Mouse (Mus musculus) hindbrain, embryonic 15.5 days (tissue): Measurements from ENCODE around the gene Lrch1. TPM values are rescaled to one million over a fixed set of nuclear protein-coding genes. Genes with fewer than 3 reads are reported as not detected.

Source experiments
- ATAC-seq: fragments of 200-750 bp; cut with Nextera tagmentation; 2 replicates; pipeline ENCODE4 v1.8.0; 2017; ENCODE audit warnings: low read depth, moderate number of reproducible peaks, moderate TSS enrichment; ENCODE audit not compliant: low FRiP score
- H3K27ac ChIP-seq: fragments of 300-500 bp; sonication (generic); replicated peaks from 2 replicates; pipeline ENCODE4 v1.5.1; 2015; ENCODE audit warnings: mild to moderate bottlenecking, inconsistent platforms
- H3K27me3 ChIP-seq: fragments of 300-500 bp; sonication (generic); 2 replicates; pipeline ENCODE4 v1.6.1; 2015; ENCODE audit warnings: control low read depth, inconsistent platforms
- H3K36me3 ChIP-seq: fragments of 300-500 bp; sonication (generic); 2 replicates; pipeline ENCODE4 v1.6.1; 2015; ENCODE audit warnings: control low read depth, inconsistent platforms
- H3K4me1 ChIP-seq: fragments of 300-500 bp; sonication (generic); replicated peaks from 2 replicates; pipeline ENCODE4 v1.6.1; 2015; ENCODE audit warnings: control low read depth, inconsistent platforms
- H3K4me2 ChIP-seq: fragments of 300-500 bp; sonication (generic); 2 replicates; pipeline ENCODE4 v1.6.1; 2015; ENCODE audit warnings: moderate library complexity, mild to moderate bottlenecking, inconsistent platforms
- H3K4me3 ChIP-seq: fragments of 300-500 bp; sonication (generic); 2 replicates; pipeline ENCODE4 v1.5.1; 2015; ENCODE audit warnings: mild to moderate bottlenecking, inconsistent platforms
- H3K9ac ChIP-seq: fragments of 300-500 bp; sonication (generic); 2 replicates; pipeline ENCODE4 v1.6.1; 2015; ENCODE audit warnings: inconsistent platforms
- H3K9me3 ChIP-seq: fragments of 300-500 bp; sonication (generic); 2 replicates; pipeline ENCODE4 v1.6.1; 2016; ENCODE audit warnings: control low read depth, inconsistent platforms
- WGBS: fragments of 180-500 bp; shearing (Covaris S2); methylation state at CpG from one replicate; pipeline ENCODE4 v1.1.7; 2015; 5-methylcytosine and 5-hydroxymethylcytosine counted together
- polyA plus RNA-seq: library from polyadenylated mRNA; unstranded; fragments of >200 nt; fragmentation: Nextera tagmentation; extraction: Ambion mirVana; gene quantifications from 2 replicates; pipeline ENCODE4 v1.2.1, GENCODE M21; 2015

Gene Lrch1
- polyA plus RNA-seq, 1 experiment from 2014 or later = 20.2 TPM

GRCm38 (mm10) chr14:74916691-74917090 lies 31.0 kb downstream of the Lrch1 start:
- peaks cover 33% of the 10 kb centered on the region for H3K4me1 ChIP-seq
- no peak overlapping the region for H3K4me3 ChIP-seq
- 89% methylated on average over 4 of the region's 4 CpGs for WGBS
- H3K4me2 ChIP-seq = no peak overlapping the region
- H3K36me3 ChIP-seq = no peaks in the 10 kb centered on the region
- H3K9me3 ChIP-seq = no peaks in the 10 kb centered on the region
- H3K27me3 ChIP-seq = no peaks in the 10 kb centered on the region
- H3K9ac ChIP-seq = no peak overlapping the region
- ATAC-seq = no peak
- H3K27ac ChIP-seq = no peak overlapping the region

GRCm38 (mm10) chr14:74916075-74916474 lies 31.6 kb downstream of the Lrch1 start:
- Histone ChIP-seq H3K9ac (no peak overlapping the region), H3K4me1 (peaks cover 33% of the 10 kb centered on the region), H3K27me3 (no peaks in the 10 kb centered on the region), H3K4me3 (no peak overlapping the region), H3K36me3 (no peaks in the 10 kb centered on the region), H3K4me2 (no peak overlapping the region), H3K27ac (no peak overlapping the region), H3K9me3 (no peaks in the 10 kb centered on the region)
- WGBS = 58% methylated on average over 8 of the region's 8 CpGs
- ATAC-seq = 0 out of 2 replicates have a peak, but pooled peaks have one; percentile 42

GRCm38 (mm10) chr14:74915658-74916057 lies 32.0 kb downstream of the Lrch1 start:
- H3K4me2 ChIP-seq = no peak overlapping the region
- WGBS = 68% methylated on average over 2 of the region's 2 CpGs
- H3K27ac ChIP-seq = no peak overlapping the region
- ATAC-seq = no peak
- H3K9ac ChIP-seq = no peak overlapping the region
- no peak overlapping the region for H3K4me3 ChIP-seq
- no peaks in the 10 kb centered on the region for H3K27me3 ChIP-seq
- H3K9me3 ChIP-seq = no peaks in the 10 kb centered on the region
- H3K36me3 ChIP-seq = no peaks in the 10 kb centered on the region
- peaks cover 33% of the 10 kb centered on the region for H3K4me1 ChIP-seq

- H3K27me3 ChIP-seq = no peaks in the 10 kb centered on the region
- H3K4me1 ChIP-seq = peaks cover 33% of the 10 kb centered on the region
- no peak overlapping the region for H3K4me3 ChIP-seq
- ATAC-seq = no peak
- no peak overlapping the region for H3K4me2 ChIP-seq
- no peaks in the 10 kb centered on the region for H3K9me3 ChIP-seq
- WGBS = 55% methylated on average over 9 of the region's 9 CpGs
- H3K9ac ChIP-seq = no peak overlapping the region
- H3K27ac ChIP-seq = no peak overlapping the region
- no peaks in the 10 kb centered on the region for H3K36me3 ChIP-seq
Observed at GRCm38 (mm10) chr14:74915025-74915424, 32.7 kb downstream of the Lrch1 start.

- Histone ChIP-seq H3K4me2 (no peak overlapping the region), H3K36me3 (no peaks in the 10 kb centered on the region), H3K9me3 (no peaks in the 10 kb centered on the region), H3K27me3 (no peaks in the 10 kb centered on the region), H3K4me3 (no peak overlapping the region), H3K9ac (no peak overlapping the region), H3K4me1 (peaks cover 33% of the 10 kb centered on the region), H3K27ac (no peak overlapping the region)
- 79% methylated on average over 20 of the region's 20 CpGs for WGBS
- ATAC-seq = no peak
Observed at GRCm38 (mm10) chr14:74913381-74914230, 34.1 kb downstream of the Lrch1 start.

GRCm38 (mm10) chr14:74910363-74910762 lies 37.3 kb downstream of the Lrch1 start:
- no peaks in the 10 kb centered on the region for H3K9me3 ChIP-seq
- H3K4me2 ChIP-seq = no peak overlapping the region
- H3K9ac ChIP-seq = no peak overlapping the region
- no peaks in the 10 kb centered on the region for H3K36me3 ChIP-seq
- 68% methylated on average over 5 of the region's 5 CpGs for WGBS
- ATAC-seq = no peak
- no peak overlapping the region for H3K4me3 ChIP-seq
- H3K27ac ChIP-seq = no peak overlapping the region
- H3K27me3 ChIP-seq = no peaks in the 10 kb centered on the region
- H3K4me1 ChIP-seq = peaks cover 23% of the 10 kb centered on the region

- Histone ChIP-seq H3K4me2 (no peak overlapping the region), H3K27me3 (no peaks in the 10 kb centered on the region), H3K9me3 (no peaks in the 10 kb centered on the region), H3K4me3 (no peak overlapping the region), H3K27ac (no peak overlapping the region), H3K36me3 (no peaks in the 10 kb centered on the region), H3K4me1 (peaks cover 11% of the 10 kb centered on the region), H3K9ac (no peak overlapping the region)
- ATAC-seq = no peak
- WGBS = 80% methylated on average over 8 of the region's 8 CpGs
Observed at GRCm38 (mm10) chr14:74909021-74909420, 38.7 kb downstream of the Lrch1 start.

GRCm38 (mm10) chr14:74908250-74908649 lies 39.4 kb downstream of the Lrch1 start:
- WGBS = 90% methylated on average over 6 of the region's 6 CpGs
- no peaks in the 10 kb centered on the region for H3K36me3 ChIP-seq
- peaks cover 3% of the 10 kb centered on the region for H3K4me1 ChIP-seq
- no peaks in the 10 kb centered on the region for H3K9me3 ChIP-seq
- no peak for ATAC-seq
- no peak overlapping the region for H3K27ac ChIP-seq
- no peaks in the 10 kb centered on the region for H3K27me3 ChIP-seq
- H3K9ac ChIP-seq = no peak overlapping the region
- no peak overlapping the region for H3K4me3 ChIP-seq
- no peak overlapping the region for H3K4me2 ChIP-seq

- no peak overlapping the region for H3K4me3 ChIP-seq
- no peak overlapping the region for H3K27ac ChIP-seq
Observed at GRCm38 (mm10) chr14:74907706-74908105, 40.0 kb downstream of the Lrch1 start.

GRCm38 (mm10) chr14:74905990-74906389 lies 41.7 kb downstream of the Lrch1 start:
- no peaks in the 10 kb centered on the region for H3K9me3 ChIP-seq
- WGBS = 79% methylated on average over 3 of the region's 3 CpGs
- H3K27ac ChIP-seq = no peak overlapping the region
- peaks cover 3% of the 10 kb centered on the region for H3K4me1 ChIP-seq
- no peaks in the 10 kb centered on the region for H3K27me3 ChIP-seq
- H3K4me3 ChIP-seq = no peak overlapping the region
- no peak for ATAC-seq
- H3K36me3 ChIP-seq = no peaks in the 10 kb centered on the region
- H3K9ac ChIP-seq = no peak overlapping the region
- H3K4me2 ChIP-seq = no peak overlapping the region

More at GRCm38 (mm10) chr14:74907706-74908105, 40.0 kb downstream of the Lrch1 start:
- 70% methylated on average over 8 of the region's 8 CpGs for WGBS
- H3K4me2 ChIP-seq = no peak overlapping the region
- peaks cover 3% of the 10 kb centered on the region for H3K4me1 ChIP-seq
- H3K36me3 ChIP-seq = no peaks in the 10 kb centered on the region
- no peaks in the 10 kb centered on the region for H3K27me3 ChIP-seq
- no peak for ATAC-seq
- H3K9me3 ChIP-seq = no peaks in the 10 kb centered on the region
- no peak overlapping the region for H3K9ac ChIP-seq

GRCm38 (mm10) chr14:74904442-74904841 lies 43.2 kb downstream of the Lrch1 start:
- Histone ChIP-seq H3K27me3 (no peaks in the 10 kb centered on the region), H3K4me1 (peaks cover 12% of the 10 kb centered on the region), H3K27ac (no peak overlapping the region), H3K9ac (no peak overlapping the region), H3K36me3 (no peaks in the 10 kb centered on the region), H3K4me3 (no peak overlapping the region), H3K4me2 (no peak overlapping the region), H3K9me3 (no peaks in the 10 kb centered on the region)
- WGBS = 94% methylated on average over 5 of the region's 5 CpGs
- no peak for ATAC-seq

GRCm38 (mm10) chr14:74903047-74903446 lies 44.6 kb downstream of the Lrch1 start:
- H3K9me3 ChIP-seq = no peaks in the 10 kb centered on the region
- no peak overlapping the region for H3K9ac ChIP-seq
- no peak for ATAC-seq
- H3K27ac ChIP-seq = no peak overlapping the region
- no peaks in the 10 kb centered on the region for H3K27me3 ChIP-seq
- H3K4me2 ChIP-seq = no peak overlapping the region
- H3K4me1 ChIP-seq = peaks cover 12% of the 10 kb centered on the region
- no peak overlapping the region for H3K4me3 ChIP-seq
- WGBS = 87% methylated on average over 4 of the region's 4 CpGs
- no peaks in the 10 kb centered on the region for H3K36me3 ChIP-seq
